Comparison of ENCODE assay signal across 28 mouse cellular contexts in genomic region chr10:59621355-59621754, GRCm38 (mm10). TPM values are rescaled to one million over a fixed set of nuclear protein-coding genes. Genes with fewer than 3 reads are reported as not detected.
DNase-seq lines count a peak whose midpoint lies in the region; ATAC-seq and TF ChIP-seq lines count a peak whose summit lies in the region.
"Had no signal": no experiment of that assay in that cellular context is flagged by ENCODE, and none has a peak within 500 bp of the region (broad histone marks: within the 10 kb centered on the region; RNA-seq: fewer than 3 reads in every experiment).

No protein-coding gene starts in this region.

- no peak for TF ChIP-seq CTCF in stomach, postnatal 0 days (IDR thresholded peaks at IDR 0.05; ENCODE audit: low read depth)

- DNase-seq in heart, adult 11 months, result peak; percentile 10
- no peak for DNase-seq in heart, postnatal 25 days (ENCODE audit: low spot score)
- DNase-seq in stomach, postnatal 0 days (ENCODE audit: low spot score), result peak; percentile 70
- DNase-seq in right cerebral cortex, postnatal 25 days, result no peak
- DNase-seq in thymus, postnatal 14 days, result no peak
- DNase-seq: adrenal gland, postnatal 14 days; B cell, adult 2 months; cerebellum, adult 18-20 months; cerebellum, adult 9-11 months; cerebellum, postnatal 36 days; gastrocnemius, adult 2 months; gastrocnemius, postnatal 36 days; heart, adult 18-20 months; heart, postnatal 10 days had no signal

- H3K4me1 ChIP-seq in megakaryocyte, embryonic 14.5 days, result peaks cover 29% of the 10 kb centered on the region
- H3K4me1 ChIP-seq in stomach, postnatal 0 days (replicated peaks; ENCODE audit: control insufficient read depth, insufficient read depth), result no peaks in the 10 kb centered on the region

- TF ChIP-seq EP300 in stomach, postnatal 0 days (optimal IDR thresholded peaks at IDR 0.05), result no peak

- H3K4me3 ChIP-seq in megakaryocyte, embryonic 14.5 days (replicated peaks), result peak overlapping the region; percentile 65
- H3K4me3 ChIP-seq in stomach, postnatal 0 days (ENCODE audit: low read depth, low read length), result no peak overlapping the region
- H3K4me3 ChIP-seq: embryonic facial prominence, embryonic 15.5 days; erythroblast, embryonic 14.5 days; forebrain, embryonic 10.5 days; gastrocnemius, adult 2 months; heart, embryonic 10.5 days; hindbrain, embryonic 13.5 days had no signal

- no peak overlapping the region for H3K9ac ChIP-seq in stomach, postnatal 0 days (ENCODE audit: low read length)
- H3K9ac ChIP-seq: embryonic facial prominence, embryonic 15.5 days; hindbrain, embryonic 13.5 days had no signal

- intact Hi-C loops in heart, postnatal 25 days (cut with DNase I), result no loop called here

- H3K4me2 ChIP-seq in stomach, postnatal 0 days (replicated peaks; ENCODE audit: low read depth), result no peak overlapping the region
- H3K4me2 ChIP-seq: embryonic facial prominence, embryonic 15.5 days; hindbrain, embryonic 13.5 days had no signal

- H3K9me3 ChIP-seq in megakaryocyte, embryonic 14.5 days, result peaks cover 3% of the 10 kb centered on the region; the same call in 1 of the 2 replicates
- no peaks in the 10 kb centered on the region for H3K9me3 ChIP-seq in stomach, postnatal 0 days (ENCODE audit: control insufficient read depth, low read length)
- H3K9me3 ChIP-seq: embryonic facial prominence, embryonic 15.5 days; forebrain, embryonic 10.5 days; G1E; heart, embryonic 10.5 days; hindbrain, embryonic 13.5 days had no signal

- 36% methylated on average over 10 of the region's 10 CpGs for WGBS in stomach, postnatal 0 days

- ATAC-seq in megakaryocyte, adult 5-6 weeks (ENCODE audit: poor library complexity, severe bottlenecking), result no peak
- 0 out of 2 replicates have a peak, but pooled peaks have one; percentile 18 for ATAC-seq in megakaryocyte-erythroid progenitor cell, adult 5-6 weeks (replicated peaks; ENCODE audit: low FRiP score, low TSS enrichment, poor library complexity, severe bottlenecking)
- ATAC-seq in stomach, postnatal 0 days (ENCODE audit: low FRiP score, low TSS enrichment), result peak; percentile 78
- ATAC-seq: CD4-positive, CD25-positive, alpha-beta regulatory T cell, adult 4 months; forebrain, embryonic 14.5 days had no signal

- H3K27me3 ChIP-seq in megakaryocyte, embryonic 14.5 days (replicated peaks), result no peaks in the 10 kb centered on the region
- H3K27me3 ChIP-seq in stomach, postnatal 0 days (ENCODE audit: control insufficient read depth, insufficient read depth, low read length), result no peaks in the 10 kb centered on the region
- H3K27me3 ChIP-seq: embryonic facial prominence, embryonic 15.5 days; hindbrain, embryonic 13.5 days had no signal

- peak overlapping the region; percentile 37; the same call in 1 of the 2 replicates for H3K27ac ChIP-seq in stomach, postnatal 0 days (replicated peaks)
- H3K27ac ChIP-seq: embryonic facial prominence, embryonic 15.5 days; forebrain, embryonic 10.5 days; heart, embryonic 10.5 days; hindbrain, embryonic 13.5 days had no signal

- no peaks in the 10 kb centered on the region for H3K36me3 ChIP-seq in megakaryocyte, embryonic 14.5 days (replicated peaks; ENCODE audit: low read length)
- H3K36me3 ChIP-seq in stomach, postnatal 0 days (ENCODE audit: control insufficient read depth, insufficient read depth, low read length), result no peaks in the 10 kb centered on the region
- H3K36me3 ChIP-seq: embryonic facial prominence, embryonic 15.5 days; forebrain, embryonic 10.5 days; G1E; heart, embryonic 10.5 days; hindbrain, embryonic 13.5 days had no signal

RNA-seq across cellular contexts. Expression of gene Mcu, which starts 4.9 kb away (rescaled TPM):
- total RNA-seq in heart, postnatal 25 days (2021), result 10 to 100 TPM; 21.3 to 22.6 TPM
- polyA plus RNA-seq in megakaryocyte, embryonic 14.5 days (2012; ENCODE audit: insufficient read depth, low replicate concordance), result 36.5 and 38.7 TPM in 2 replicates
- 16.7 and 17.0 TPM in 2 replicates for total RNA-seq in megakaryocyte, adult 5-6 weeks (2015)
- 26.3 and 28.6 TPM in 2 replicates for total RNA-seq in megakaryocyte, adult 5-6 weeks (2017)
- total RNA-seq in megakaryocyte-erythroid progenitor cell, adult 5-6 weeks (2014; fragmentation: Nextera tagmentation), result 8.3 and 18.9 TPM in 2 replicates
- 19.5 and 22.0 TPM in 2 replicates for total RNA-seq in megakaryocyte-erythroid progenitor cell, adult 5-6 weeks (2017)
- 56.9 and 57.2 TPM in 2 replicates for polyA plus RNA-seq in stomach, postnatal 0 days (2015; fragmentation: Nextera tagmentation; extraction: Ambion mirVana)

RNA-seq across cellular contexts. Expression of gene Gm10322, which starts 5.5 kb away (rescaled TPM):
- total RNA-seq in heart, postnatal 25 days (2021), result not detected
- polyA plus RNA-seq in megakaryocyte, embryonic 14.5 days (2012; ENCODE audit: insufficient read depth, low replicate concordance), result not detected in 2 replicates
- total RNA-seq in megakaryocyte, adult 5-6 weeks (2015), result not detected in 2 replicates
- not detected in 2 replicates for total RNA-seq in megakaryocyte, adult 5-6 weeks (2017)
- not detected in 2 replicates for total RNA-seq in megakaryocyte-erythroid progenitor cell, adult 5-6 weeks (2014; fragmentation: Nextera tagmentation)
- not detected in 2 replicates for total RNA-seq in megakaryocyte-erythroid progenitor cell, adult 5-6 weeks (2017)
- 0.38 TPM in 1 of 2 replicates, not detected in the other for polyA plus RNA-seq in stomach, postnatal 0 days (2015; fragmentation: Nextera tagmentation; extraction: Ambion mirVana)
- total RNA-seq: adrenal gland, postnatal 14 days; G1E; gastrocnemius, adult 2 months; gastrocnemius, postnatal 36 days; heart, adult 18-20 months; heart, postnatal 10 days; hematopoietic stem cell, adult 5-6 weeks had no signal
- polyA plus RNA-seq: CD4-positive, CD25-positive, alpha-beta regulatory T cell, adult 4 months; embryonic facial prominence, embryonic 11.5 days; embryonic facial prominence, embryonic 15.5 days; erythroblast, embryonic 14.5 days; forebrain, embryonic 10.5 days; forebrain, embryonic 14.5 days; G1E; heart, embryonic 10.5 days; heart, embryonic 14.5 days had no signal

Comparison
In these comparisons a context has a peak if more than half of its experiments do, and no peak if none do; other contexts are left out.
1. DNase-seq: peak in heart, adult 11 months (single experiment) and stomach, postnatal 0 days (single experiment); none in heart, postnatal 25 days (single experiment), right cerebral cortex, postnatal 25 days (single experiment) and thymus, postnatal 14 days (single experiment).